Mouse (Mus musculus): Measurements from ENCODE around the gene 1700093K21Rik. TPM values are rescaled to one million over a fixed set of nuclear protein-coding genes. Genes with fewer than 3 reads are reported as not detected.
"Not testable (repeated sequence)": the region's sequence is repeated elsewhere in the genome, so short reads cannot be mapped to it uniquely, and the experiment has no call there.

1700093K21Rik gene
- total and polyA plus RNA-seq, 3 experiments: not detected

DNA sequence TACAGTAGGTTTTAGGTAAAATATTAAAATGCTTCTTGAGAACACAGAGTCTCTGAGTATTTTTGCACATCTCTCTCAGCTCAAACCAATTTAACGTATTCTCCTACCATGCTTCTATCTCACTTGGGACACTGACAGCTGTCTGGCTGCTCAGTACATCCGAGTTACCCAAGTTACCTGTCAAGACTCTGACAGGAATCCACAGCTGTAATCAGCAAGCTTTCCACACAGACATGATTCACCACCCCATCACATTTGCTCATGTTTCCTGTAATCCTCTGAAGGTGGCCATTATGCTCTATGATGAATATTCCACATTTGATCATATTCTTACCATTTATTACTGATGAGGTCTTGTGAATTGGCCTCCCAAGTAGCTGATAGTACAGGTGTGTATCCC lies 5.6 kb downstream of the 1700093K21Rik start:
- TF ChIP-seq POLR2A (IDR thresholded peaks at IDR 0.05; ENCODE audit: insufficient read depth, low read depth, low read length) (no peak), CTCF (IDR thresholded peaks at IDR 0.05) (no peak), EP300 (IDR thresholded peaks at IDR 0.05; ENCODE audit: insufficient read depth, low read depth, low read length) (no peak)
- Histone ChIP-seq H3K36me3 (ENCODE audit: control insufficient read depth, insufficient read depth, low read length) (no peaks in the 10 kb centered on the region), H3K79me2 (replicated peaks; ENCODE audit: control insufficient read depth, insufficient read depth, low read length) (no peaks in the 10 kb centered on the region), H3K27ac (no peak overlapping the region), H3K27me3 (ENCODE audit: control insufficient read depth, insufficient read depth, low read length) (no peaks in the 10 kb centered on the region), H3K4me1 (ENCODE audit: control insufficient read depth, insufficient read depth, low read length) (no peaks in the 10 kb centered on the region), H3K4me3 (no peak overlapping the region), H3K9ac (ENCODE audit: low read depth, low read length) (no peak overlapping the region)
- DNase-seq: no peak
- WGBS: 71% methylated on average over 2 of the region's 2 CpGs
- intact Hi-C loops (cut with DNase I): no loop called here

- H3K36me3 ChIP-seq (ENCODE audit: control insufficient read depth, insufficient read depth, low read length); DNase-seq; H3K79me2 ChIP-seq (replicated peaks; ENCODE audit: control insufficient read depth, insufficient read depth, low read length); H3K27me3 ChIP-seq (ENCODE audit: control insufficient read depth, insufficient read depth, low read length); H3K4me1 ChIP-seq (ENCODE audit: control insufficient read depth, insufficient read depth, low read length); H3K4me3 ChIP-seq; H3K9ac ChIP-seq (ENCODE audit: low read depth, low read length); H3K27ac ChIP-seq; intact Hi-C loops (cut with DNase I): not testable (repeated sequence)
- WGBS: 56% methylated on average over 4 of the region's 4 CpGs
These were observed 6.2 kb downstream of the 1700093K21Rik start for GRCm38 (mm10) chr11:23514785-23515184.

GRCm38 (mm10) chr11:23504801-23505200 lies 16.2 kb downstream of the 1700093K21Rik start:
- not testable (repeated sequence) for H3K4me3 ChIP-seq; H3K27ac ChIP-seq; H3K27me3 ChIP-seq (ENCODE audit: control insufficient read depth, insufficient read depth, low read length); H3K4me1 ChIP-seq (ENCODE audit: control insufficient read depth, insufficient read depth, low read length); H3K79me2 ChIP-seq (replicated peaks; ENCODE audit: control insufficient read depth, insufficient read depth, low read length); H3K9ac ChIP-seq (ENCODE audit: low read depth, low read length); H3K36me3 ChIP-seq (ENCODE audit: control insufficient read depth, insufficient read depth, low read length); DNase-seq
- intact Hi-C loops (cut with DNase I): loop anchor here (5.0 kb wide), 1 partner anchor 62 kb away; no protein-coding TSS in a partner anchor
- 77% methylated on average over 5 of the region's 5 CpGs for WGBS

- H3K27me3 ChIP-seq (ENCODE audit: control insufficient read depth, insufficient read depth, low read length): no peaks in the 10 kb centered on the region
- no peak overlapping the region; the same call in 1 of the 2 replicates for H3K4me3 ChIP-seq
- DNase-seq: no peak
- 0 out of 2 replicates have a peak, but pooled peaks cover 3% of the 10 kb centered on the region for H3K79me2 ChIP-seq (replicated peaks; ENCODE audit: control insufficient read depth, insufficient read depth, low read length)
- intact Hi-C loops (cut with DNase I): loop anchor here (2.0 to 10.0 kb wide), 4 partner anchors 136 to 514 kb away; partner anchors contain the start of genes 0610010F05Rik, Commd1, Gm28048 and Pex13
- H3K9ac ChIP-seq (ENCODE audit: low read depth, low read length): no peak overlapping the region; the same call in 1 of the 2 replicates
- H3K36me3 ChIP-seq (ENCODE audit: control insufficient read depth, insufficient read depth, low read length): peaks cover 8% of the 10 kb centered on the region
- peaks cover 10% of the 10 kb centered on the region for H3K4me1 ChIP-seq (ENCODE audit: control insufficient read depth, insufficient read depth, low read length)
- peak overlapping the region; percentile 74 for H3K27ac ChIP-seq
- TF ChIP-seq POLR2A (IDR thresholded peaks at IDR 0.05; ENCODE audit: insufficient read depth, low read depth, low read length) (no peak), EP300 (IDR thresholded peaks at IDR 0.05; ENCODE audit: insufficient read depth, low read depth, low read length) (no peak), CTCF (IDR thresholded peaks at IDR 0.05) (no peak)
- WGBS: 41% methylated on average over 5 of the region's 5 CpGs
These were observed 22.3 kb downstream of the 1700093K21Rik start for GRCm38 (mm10) chr11:23498609-23499008.

DNA sequence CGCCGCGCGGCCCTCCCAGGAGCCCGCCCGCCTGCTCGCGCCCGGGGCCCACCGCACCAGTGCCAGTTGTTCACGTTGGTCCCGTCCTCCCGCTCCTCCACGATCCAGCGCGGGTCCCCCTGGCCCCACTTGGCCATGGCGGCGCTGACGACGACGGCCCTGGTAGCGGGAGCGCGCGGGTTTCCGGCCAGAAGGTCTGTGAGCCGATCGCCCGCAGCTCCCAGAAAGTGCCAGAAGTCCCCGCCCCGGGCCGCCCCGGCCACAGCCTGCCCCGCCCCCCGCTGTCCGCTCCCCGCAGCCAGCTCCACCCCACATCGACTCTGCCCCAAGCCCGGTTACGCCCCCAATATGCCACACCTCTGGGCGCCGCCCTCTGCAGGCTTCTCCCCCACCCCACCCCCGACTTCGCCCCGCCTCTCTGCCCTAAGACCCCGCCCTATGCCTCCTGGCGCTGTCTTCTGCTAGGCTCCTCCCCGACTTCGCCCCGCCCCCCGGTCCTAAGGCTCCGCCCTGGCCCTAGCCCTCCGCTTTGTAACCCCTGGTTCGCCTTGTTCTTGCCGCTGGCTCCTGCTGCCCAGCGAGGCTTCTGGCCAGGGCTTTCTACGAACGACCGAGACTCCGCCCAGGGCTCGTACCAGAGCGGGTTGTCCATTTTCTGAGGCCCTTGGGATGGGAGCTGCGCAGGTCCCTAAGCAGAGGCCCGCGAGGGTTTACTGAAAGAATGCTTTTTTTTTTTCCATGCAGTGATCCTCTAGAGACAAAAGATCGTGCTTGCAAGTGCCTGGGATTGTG lies 23.0 kb downstream of the 1700093K21Rik start, which contains the start of gene Ahsa2:
Gene Ahsa2 (minus strand): TSS at position 313 of the 792 bp plus-strand sequence.
- H3K9ac ChIP-seq (ENCODE audit: low read depth, low read length): peak within 1 kb of the TSS; percentile 94
- 2% methylated on average over 64 of the region's 66 CpGs for WGBS
- peaks cover 10% of the 10 kb centered on the region for H3K4me1 ChIP-seq (ENCODE audit: control insufficient read depth, insufficient read depth, low read length)
- 0 out of 2 replicates have a peak, but pooled peaks cover 3% of the 10 kb centered on the region for H3K79me2 ChIP-seq (replicated peaks; ENCODE audit: control insufficient read depth, insufficient read depth, low read length)
- peak; percentile 97 to 98 for DNase-seq
- H3K36me3 ChIP-seq (ENCODE audit: control insufficient read depth, insufficient read depth, low read length): peaks cover 9% of the 10 kb centered on the region
- intact Hi-C loops (cut with DNase I): loop anchor here (2.0 to 10.0 kb wide), 5 partner anchors 137 to 513 kb away; partner anchors contain the start of genes 0610010F05Rik, Commd1, Gm28048 and Pex13
- TF ChIP-seq CTCF (IDR thresholded peaks at IDR 0.05) (no peak), EP300 (IDR thresholded peaks at IDR 0.05; ENCODE audit: insufficient read depth, low read depth, low read length) (0 out of 2 replicates have a peak, but pooled peaks have one; percentile 1), POLR2A (IDR thresholded peaks at IDR 0.05; ENCODE audit: insufficient read depth, low read depth, low read length) (peak; percentile 70)
- no peaks in the 10 kb centered on the region for H3K27me3 ChIP-seq (ENCODE audit: control insufficient read depth, insufficient read depth, low read length)
- peak within 1 kb of the TSS; percentile 99 for H3K27ac ChIP-seq
- peak within 1 kb of the TSS; percentile 85 for H3K4me3 ChIP-seq

- H3K4me3 ChIP-seq: peak overlapping the region; percentile 85
- H3K36me3 ChIP-seq (ENCODE audit: control insufficient read depth, insufficient read depth, low read length): peaks cover 10% of the 10 kb centered on the region
- TF ChIP-seq CTCF (IDR thresholded peaks at IDR 0.05) (no peak), EP300 (IDR thresholded peaks at IDR 0.05; ENCODE audit: insufficient read depth, low read depth, low read length) (0 out of 2 replicates have a peak, but pooled peaks have one; percentile 9), POLR2A (IDR thresholded peaks at IDR 0.05; ENCODE audit: insufficient read depth, low read depth, low read length) (no peak)
- H3K27ac ChIP-seq: peak overlapping the region; percentile 99
- under 1% methylated on average over 22 of the region's 22 CpGs for WGBS
- intact Hi-C loops (cut with DNase I): loop anchor here (2.0 to 10.0 kb wide), 4 partner anchors 137 to 513 kb away; partner anchors contain the start of genes 0610010F05Rik, Commd1, Gm28048 and Pex13
- peaks cover 10% of the 10 kb centered on the region for H3K4me1 ChIP-seq (ENCODE audit: control insufficient read depth, insufficient read depth, low read length)
- peak overlapping the region; percentile 94 for H3K9ac ChIP-seq (ENCODE audit: low read depth, low read length)
- 0 out of 2 replicates have a peak, but pooled peaks cover 3% of the 10 kb centered on the region for H3K79me2 ChIP-seq (replicated peaks; ENCODE audit: control insufficient read depth, insufficient read depth, low read length)
- DNase-seq: no peak
- no peaks in the 10 kb centered on the region for H3K27me3 ChIP-seq (ENCODE audit: control insufficient read depth, insufficient read depth, low read length)
These were observed 23.6 kb downstream of the 1700093K21Rik start for GRCm38 (mm10) chr11:23497335-23497717.

All from heart, adult 2 months (tissue).